Mouse (Mus musculus): Measurements from ENCODE around the gene Ccdc173. TPM values are rescaled to one million over a fixed set of nuclear protein-coding genes. Genes with fewer than 3 reads are reported as not detected.

Ccdc173 gene
- polyA plus RNA-seq (2012; fragmentation: generic; extraction: Trizol) = 0.58 TPM

GRCm38 (mm10) chr2:69789429-69790069, at the start of gene Ccdc173, which contains the start of gene Phospho2:
Ccdc173 (minus strand) TSS chr2:69789575.
Phospho2 (plus strand) TSS chr2:69789623.
- Histone ChIP-seq H3K36me3 (ENCODE audit: control insufficient read depth, insufficient read depth) (peaks cover 7% of the 10 kb centered on the region), H3K4me3 (peak within 1 kb of the TSS; percentile 56), H3K4me2 (ENCODE audit: low read depth) (peak within 1 kb of the TSS; percentile 95), H3K27me3 (ENCODE audit: control insufficient read depth, insufficient read depth, insufficient read length) (no peaks in the 10 kb centered on the region), H3K79me2 (ENCODE audit: control insufficient read depth, insufficient read depth) (no peaks in the 10 kb centered on the region), H3ac (ENCODE audit: control insufficient read depth, insufficient read length) (peak within 1 kb of the TSS; percentile 83)
- TF ChIP-seq MAX (IDR thresholded peaks at IDR 0.05; ENCODE audit: low read depth) (no peak), POLR2AphosphoS2 (IDR thresholded peaks at IDR 0.05; ENCODE audit: insufficient read length, low read depth) (peak; percentile 98), POLR2A (IDR thresholded peaks at IDR 0.05; ENCODE audit: insufficient read length, low read depth) (peak; percentile 96), MYOD1 (IDR thresholded peaks at IDR 0.05; ENCODE audit: control insufficient read depth in 1 of 3, insufficient read length in 2 of 3, low read depth in 2 of 3) (peak in 1 of 3 experiments; percentile 32), CEBPB (IDR thresholded peaks at IDR 0.05; ENCODE audit: insufficient read depth, poor library complexity, severe bottlenecking) (no peak), SRF (IDR thresholded peaks at IDR 0.05; ENCODE audit: control insufficient read depth, insufficient read length, low read depth) (no peak), E2F4 (IDR thresholded peaks at IDR 0.05; ENCODE audit: insufficient read depth) (no peak), MYOG (IDR thresholded peaks at IDR 0.05; ENCODE audit: control insufficient read depth in 1 of 3, insufficient read depth in 1 of 3, insufficient read length in 2 of 3, low read depth in 2 of 3) (no peak), TCF3 (IDR thresholded peaks at IDR 0.05; ENCODE audit: insufficient read length, low read depth) (no peak)

- TF ChIP-seq TCF12 (IDR thresholded peaks at IDR 0.05; ENCODE audit: insufficient read depth, poor library complexity, severe bottlenecking) (no peak), REST (IDR thresholded peaks at IDR 0.05; ENCODE audit: insufficient read depth, insufficient read length) (no peak), TCF3 (IDR thresholded peaks at IDR 0.05; ENCODE audit: insufficient read length, low read depth) (no peak), POLR2A (IDR thresholded peaks at IDR 0.05; ENCODE audit: insufficient read length, low read depth) (no peak), SRF (IDR thresholded peaks at IDR 0.05; ENCODE audit: control insufficient read depth, insufficient read length, low read depth) (no peak), MAX (IDR thresholded peaks at IDR 0.05; ENCODE audit: low read depth) (no peak), USF1 (IDR thresholded peaks at IDR 0.05; ENCODE audit: low read depth) (no peak), E2F4 (IDR thresholded peaks at IDR 0.05; ENCODE audit: insufficient read depth) (no peak), MYOG (IDR thresholded peaks at IDR 0.05; ENCODE audit: control insufficient read depth in 1 of 3, insufficient read depth in 1 of 3, insufficient read length in 2 of 3, low read depth in 2 of 3) (no peak), POLR2AphosphoS2 (IDR thresholded peaks at IDR 0.05; ENCODE audit: insufficient read length, low read depth) (no peak)
Measured at GRCm38 (mm10) chr2:69838707-69839106, 49.3 kb upstream of the Ccdc173 start.

DNA sequence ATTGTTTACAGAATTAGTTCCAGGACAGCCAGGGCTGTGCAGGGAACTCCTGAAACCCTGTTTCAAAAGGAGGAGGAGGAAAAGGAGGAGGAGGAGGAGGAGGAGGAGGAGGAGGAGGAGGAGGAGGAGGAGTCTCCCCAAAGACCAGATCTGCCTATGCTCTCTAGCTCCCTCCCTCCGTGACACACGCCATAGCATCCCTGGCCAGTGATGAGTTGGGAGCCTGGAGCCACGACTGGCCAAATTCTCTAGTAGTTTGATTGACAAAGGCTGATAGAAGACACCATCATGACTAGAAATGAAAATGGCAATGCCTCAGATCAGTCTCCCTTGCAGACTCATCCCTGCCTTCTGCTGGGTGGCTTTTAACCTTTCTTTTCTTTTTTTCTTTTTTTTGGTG, 48.6 kb upstream of the Ccdc173 start:
- Histone ChIP-seq H3K79me2 (ENCODE audit: control insufficient read depth, insufficient read depth) (no peaks in the 10 kb centered on the region), H3K4me3 (no peak overlapping the region), H3ac (ENCODE audit: control insufficient read depth, insufficient read length) (no peak overlapping the region), H3K4me2 (ENCODE audit: low read depth) (no peak overlapping the region), H3K27me3 (ENCODE audit: control insufficient read depth, insufficient read depth, insufficient read length) (no peaks in the 10 kb centered on the region), H3K36me3 (ENCODE audit: control insufficient read depth, insufficient read depth) (no peaks in the 10 kb centered on the region)
- no peak for TF ChIP-seq SRF (IDR thresholded peaks at IDR 0.05; ENCODE audit: control insufficient read depth, insufficient read length, low read depth)
- no peak for TF ChIP-seq TCF3 (IDR thresholded peaks at IDR 0.05; ENCODE audit: insufficient read length, low read depth)

More at GRCm38 (mm10) chr2:69838707-69839106, 49.3 kb upstream of the Ccdc173 start:
- H3ac ChIP-seq (ENCODE audit: control insufficient read depth, insufficient read length) = no peak overlapping the region
- no peak overlapping the region for H3K4me2 ChIP-seq (ENCODE audit: low read depth)
- no peaks in the 10 kb centered on the region for H3K36me3 ChIP-seq (ENCODE audit: control insufficient read depth, insufficient read depth)
- H3K79me2 ChIP-seq (ENCODE audit: control insufficient read depth, insufficient read depth) = no peaks in the 10 kb centered on the region
- no peak overlapping the region for H3K4me3 ChIP-seq
- H3K27me3 ChIP-seq (ENCODE audit: control insufficient read depth, insufficient read depth, insufficient read length) = no peaks in the 10 kb centered on the region

GRCm38 (mm10) chr2:69837244-69837967, 48.0 kb upstream of the Ccdc173 start:
- Histone ChIP-seq H3K79me2 (ENCODE audit: control insufficient read depth, insufficient read depth) (no peaks in the 10 kb centered on the region), H3K4me3 (no peak overlapping the region), H3ac (ENCODE audit: control insufficient read depth, insufficient read length) (no peak overlapping the region), H3K27me3 (ENCODE audit: control insufficient read depth, insufficient read depth, insufficient read length) (no peaks in the 10 kb centered on the region), H3K4me2 (ENCODE audit: low read depth) (no peak overlapping the region), H3K36me3 (ENCODE audit: control insufficient read depth, insufficient read depth) (no peaks in the 10 kb centered on the region)
- TF ChIP-seq POLR2A (IDR thresholded peaks at IDR 0.05; ENCODE audit: insufficient read length, low read depth) (no peak), MAX (IDR thresholded peaks at IDR 0.05; ENCODE audit: low read depth) (no peak), POLR2AphosphoS2 (IDR thresholded peaks at IDR 0.05; ENCODE audit: insufficient read length, low read depth) (no peak), MYOD1 (IDR thresholded peaks at IDR 0.05; ENCODE audit: control insufficient read depth in 1 of 3, insufficient read length in 2 of 3, low read depth in 2 of 3) (no peak), TCF3 (IDR thresholded peaks at IDR 0.05; ENCODE audit: insufficient read length, low read depth) (no peak), MYOG (IDR thresholded peaks at IDR 0.05; ENCODE audit: control insufficient read depth in 1 of 3, insufficient read depth in 1 of 3, insufficient read length in 2 of 3, low read depth in 2 of 3) (no peak)

DNA sequence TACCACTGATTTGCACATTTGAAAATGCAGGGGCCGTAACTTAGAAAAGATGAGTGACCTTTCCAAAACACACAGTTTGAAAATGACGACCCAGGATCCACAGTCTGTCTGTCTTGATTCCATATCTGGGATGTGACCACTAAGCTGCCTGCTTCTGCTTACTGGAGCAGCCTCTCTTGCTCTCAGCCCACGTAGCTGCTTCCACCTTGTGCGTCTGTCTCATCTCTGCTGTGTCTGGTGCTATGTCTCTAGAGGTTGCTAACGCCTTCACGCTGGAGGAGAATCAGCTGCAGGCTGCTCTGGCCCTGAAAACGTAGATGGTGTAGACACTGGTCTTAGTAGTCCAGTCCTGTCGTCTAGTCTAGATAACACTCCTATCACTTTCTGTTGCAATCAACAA, 40.7 kb upstream of the Ccdc173 start:
- H3K79me2 ChIP-seq (ENCODE audit: control insufficient read depth, insufficient read depth) = no peaks in the 10 kb centered on the region
- no peak overlapping the region for H3K4me3 ChIP-seq
- no peak for TF ChIP-seq E2F4 (IDR thresholded peaks at IDR 0.05; ENCODE audit: insufficient read depth)
- no peak for TF ChIP-seq TCF3 (IDR thresholded peaks at IDR 0.05; ENCODE audit: insufficient read length, low read depth)
- TF ChIP-seq MYOG (IDR thresholded peaks at IDR 0.05; ENCODE audit: control insufficient read depth in 1 of 3, insufficient read depth in 1 of 3, insufficient read length in 2 of 3, low read depth in 2 of 3) = no peak
- no peak for TF ChIP-seq REST (IDR thresholded peaks at IDR 0.05; ENCODE audit: insufficient read depth, insufficient read length)
- no peak for TF ChIP-seq TCF12 (IDR thresholded peaks at IDR 0.05; ENCODE audit: insufficient read depth, poor library complexity, severe bottlenecking)
- TF ChIP-seq POLR2AphosphoS2 (IDR thresholded peaks at IDR 0.05; ENCODE audit: insufficient read length, low read depth) = no peak
- H3K36me3 ChIP-seq (ENCODE audit: control insufficient read depth, insufficient read depth) = no peaks in the 10 kb centered on the region
- H3K4me2 ChIP-seq (ENCODE audit: low read depth) = no peak overlapping the region
- H3ac ChIP-seq (ENCODE audit: control insufficient read depth, insufficient read length) = no peak overlapping the region
- no peaks in the 10 kb centered on the region for H3K27me3 ChIP-seq (ENCODE audit: control insufficient read depth, insufficient read depth, insufficient read length)

Data from myocyte (in vitro differentiated cells).